Mouse (Mus musculus) megakaryocyte, embryonic 14.5 days (primary cell): ENCODE data around the gene Hexim1.

Source experiments
- FLI1 ChIP-seq: IDR thresholded peaks from 2 replicates; pipeline ENCODE4 v1.6.1; 2012; ENCODE audit warnings: low read length, inconsistent platforms, mixed read lengths
- GATA1 ChIP-seq: IDR thresholded peaks from 3 replicates; pipeline ENCODE4 v1.6.1; 2012; ENCODE audit warnings: mixed read lengths, low read length, inconsistent platforms, borderline replicate concordance

- TF ChIP-seq GATA1 (no peak), FLI1 (no peak)
Measured at GRCm38 (mm10) chr11:103102725-103103349, 13.2 kb upstream of the Hexim1 start.
